Mouse (Mus musculus) regulatory T cell (primary cell): Measurements from ENCODE around the gene Ephb2.

Experiments used
- in situ Hi-C: fragments of 300-600 bp; cut with MboI, MseI; formaldehyde crosslinking; loops from one replicate; pipeline ENCODE4 v1.15.1; 2025; ENCODE audit warnings: high pct_unique_total_duplicates

Gene Ephb2

DNA sequence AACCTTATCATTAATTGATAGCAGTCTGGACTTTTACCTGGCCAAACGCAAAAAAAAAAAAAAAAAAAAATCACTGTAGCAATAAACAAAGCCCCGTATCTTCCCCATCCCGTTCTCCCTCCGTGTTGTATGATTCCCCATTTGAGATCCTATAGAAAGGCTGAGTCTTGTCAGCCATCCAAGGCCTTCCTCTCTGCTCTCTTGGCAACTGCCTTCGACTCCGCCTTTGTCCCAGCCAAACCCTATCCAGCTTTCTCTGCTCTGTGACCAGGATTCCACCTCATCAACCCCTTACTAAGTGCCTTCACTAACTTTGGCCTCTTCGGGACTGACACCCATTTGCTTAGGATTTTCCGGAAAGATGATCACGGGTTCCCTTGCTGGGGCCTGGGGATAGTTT lies 2.2 kb upstream of the Ephb2 start:
- in situ Hi-C loops, result no loop called here

DNA sequence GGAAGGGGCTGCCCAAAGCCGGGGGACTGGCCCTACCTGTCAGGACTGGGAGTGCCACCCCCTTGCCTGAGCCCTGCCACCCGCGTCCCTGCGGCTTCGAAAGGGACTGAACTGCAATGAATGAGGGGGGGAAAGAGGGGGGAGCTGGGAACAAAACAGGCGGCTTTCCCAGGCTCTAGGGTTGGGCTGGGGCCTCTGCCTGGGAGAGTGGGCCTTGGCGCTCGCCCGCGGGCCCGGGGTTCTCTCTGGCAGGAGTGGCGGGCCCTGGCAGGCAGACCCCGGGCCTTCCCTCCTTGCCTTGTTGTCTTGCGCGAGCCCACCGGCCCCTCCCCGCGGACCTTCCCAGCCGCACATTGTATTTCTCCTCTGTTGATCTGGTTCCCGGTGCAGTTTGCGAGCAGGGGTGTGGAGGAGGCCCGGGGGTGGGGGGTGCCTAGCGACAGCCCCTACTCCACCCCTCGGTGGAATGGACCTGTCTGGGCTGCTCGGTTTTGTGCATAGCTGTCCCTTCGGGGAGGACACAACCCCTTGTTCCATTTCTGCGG lies 671 bp upstream of the Ephb2 start:
- in situ Hi-C loops, result no loop called here

GRCm38 (mm10) chr4:136834815-136835620 lies 770 bp downstream of the Ephb2 start:
- in situ Hi-C loops, result no loop called here

DNA sequence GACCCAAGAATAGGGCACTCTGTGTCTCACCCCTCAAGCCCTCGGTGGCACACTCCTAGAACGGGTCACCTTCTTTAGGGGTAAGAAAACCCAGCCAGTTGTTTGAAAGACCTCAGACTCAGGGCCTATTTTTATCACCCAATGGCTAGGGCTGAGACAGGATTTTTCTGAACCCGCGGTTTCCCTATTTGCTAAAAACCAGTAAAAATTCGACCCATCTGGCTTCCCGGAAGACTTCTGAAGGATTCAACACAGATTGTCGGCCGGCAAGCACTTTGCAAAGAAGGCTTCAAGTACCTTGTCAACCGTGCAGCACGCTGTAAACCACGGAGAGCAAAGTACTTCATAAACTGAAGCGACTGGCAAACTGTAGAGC lies 1.4 kb downstream of the Ephb2 start:
- in situ Hi-C loops, result no loop called here

DNA sequence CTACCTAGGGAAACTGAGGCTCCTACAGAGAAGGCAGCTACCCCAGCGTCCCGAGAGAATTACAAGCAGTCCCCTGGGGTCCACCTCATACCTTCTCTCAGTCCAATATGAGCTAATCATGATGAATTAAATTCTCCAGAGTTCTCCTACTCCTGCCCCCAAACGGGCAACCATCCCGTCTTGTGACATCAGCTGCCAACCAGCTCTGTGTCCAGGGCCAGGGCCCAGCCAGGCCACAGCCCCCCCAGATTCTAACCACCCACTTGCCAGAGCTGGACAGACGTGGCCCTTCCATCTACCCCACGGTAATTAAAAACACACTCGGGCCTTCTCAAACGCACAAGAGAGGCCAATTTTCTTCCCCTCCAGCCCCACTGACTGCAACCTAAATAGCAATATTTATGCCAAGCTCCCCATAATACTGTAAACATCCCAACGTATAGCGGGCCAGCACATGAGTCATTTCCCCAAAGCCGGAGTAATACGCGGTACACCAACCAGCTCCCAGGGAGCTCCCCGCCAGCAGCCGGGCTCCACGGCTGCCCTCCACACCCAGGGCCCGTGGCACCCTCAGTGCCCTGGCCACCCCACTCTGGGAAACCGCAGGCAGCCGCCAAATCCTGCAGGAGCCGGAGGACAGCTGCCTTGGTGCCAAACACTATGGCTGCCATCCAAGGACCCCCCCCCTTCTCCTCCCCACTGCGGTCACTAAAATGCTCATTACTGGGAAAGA lies 2.0 kb downstream of the Ephb2 start:
- in situ Hi-C loops, result no loop called here

DNA sequence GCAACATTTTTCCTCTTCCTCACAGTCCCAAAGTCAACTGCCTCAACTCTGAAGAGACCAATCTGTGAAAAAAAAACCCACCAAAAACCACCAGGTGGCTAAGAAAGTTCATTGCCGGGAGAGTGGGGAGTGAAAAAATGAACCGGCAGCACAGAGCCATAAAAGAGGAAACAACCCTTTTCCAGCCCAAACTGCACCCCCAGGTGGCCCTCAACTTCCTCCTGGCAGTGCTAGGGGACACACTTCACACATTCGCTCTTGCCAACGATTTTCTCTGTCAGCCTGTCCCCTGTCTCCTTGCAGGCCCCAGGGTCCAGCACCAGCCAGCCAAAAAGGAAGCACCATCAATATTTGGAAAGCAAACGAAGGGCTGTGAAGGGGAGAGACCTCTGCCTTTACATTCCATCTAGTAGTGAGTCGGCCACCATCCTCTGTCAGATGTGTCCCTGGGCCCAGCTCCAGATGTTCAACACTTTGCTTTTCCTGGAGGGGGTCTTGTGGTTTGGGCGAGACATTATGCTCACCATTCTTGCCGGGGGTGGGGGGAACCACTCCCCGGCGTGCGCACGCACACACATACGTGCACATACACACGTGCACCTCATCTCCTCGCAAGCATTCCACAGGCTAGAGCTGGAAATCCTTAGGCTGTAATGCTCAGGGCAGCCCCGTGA lies 3.1 kb downstream of the Ephb2 start:
- in situ Hi-C loops, result no loop called here

DNA sequence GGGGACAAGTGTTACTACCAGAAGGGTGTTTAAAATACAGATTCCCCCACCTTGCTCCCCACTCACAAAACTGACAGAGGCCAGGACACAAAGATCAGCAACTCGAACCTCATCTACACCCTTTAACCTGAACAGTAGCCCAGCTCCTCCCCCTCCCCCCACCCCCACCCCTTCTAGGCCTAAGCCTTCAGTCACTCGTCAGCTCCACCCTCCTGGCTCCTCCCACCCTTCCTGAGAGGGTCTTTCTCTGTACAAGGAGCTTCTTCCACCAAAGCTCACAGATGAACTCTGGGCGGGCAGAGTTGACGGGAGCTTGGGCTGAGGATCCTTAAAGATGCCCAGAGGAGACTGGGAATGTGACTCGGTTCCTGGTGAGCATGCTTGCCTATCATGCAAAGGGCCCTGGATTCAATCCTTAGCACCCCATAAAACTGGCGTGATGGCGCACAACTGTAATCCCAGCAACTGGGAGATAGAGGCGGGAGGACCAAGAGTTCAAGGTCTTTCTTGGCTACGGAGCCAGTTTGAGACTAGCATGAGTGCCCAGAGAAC lies 5.4 kb downstream of the Ephb2 start:
- in situ Hi-C loops, result no loop called here

DNA sequence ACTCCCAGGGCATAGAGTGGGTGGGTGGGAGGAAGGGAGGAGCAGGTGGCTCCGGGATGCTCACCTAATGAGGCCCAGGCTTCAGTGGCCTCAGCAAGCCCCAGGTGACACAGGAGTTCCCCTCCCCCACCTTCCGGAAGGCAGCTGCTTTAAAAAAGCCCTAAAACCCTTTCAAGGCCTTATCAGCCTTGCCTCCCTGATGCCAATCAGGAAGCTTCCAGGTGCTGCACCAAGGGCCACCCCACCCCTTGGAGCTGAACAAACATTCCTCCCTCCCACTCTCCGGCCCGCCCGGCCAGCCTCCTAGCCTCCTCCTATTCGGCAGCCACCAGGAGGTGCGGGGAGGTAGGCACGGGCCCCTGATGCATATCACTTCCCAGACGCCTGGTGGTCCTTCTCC lies 6.0 kb downstream of the Ephb2 start:
- in situ Hi-C loops, result no loop called here

- in situ Hi-C loops, result no loop called here
Observed at GRCm38 (mm10) chr4:136828664-136829569, 6.9 kb downstream of the Ephb2 start.

GRCm38 (mm10) chr4:136824935-136825552 lies 10.7 kb downstream of the Ephb2 start:
- in situ Hi-C loops, result no loop called here

- in situ Hi-C loops, result no loop called here
Observed at GRCm38 (mm10) chr4:136820069-136820522, 15.7 kb downstream of the Ephb2 start.

DNA sequence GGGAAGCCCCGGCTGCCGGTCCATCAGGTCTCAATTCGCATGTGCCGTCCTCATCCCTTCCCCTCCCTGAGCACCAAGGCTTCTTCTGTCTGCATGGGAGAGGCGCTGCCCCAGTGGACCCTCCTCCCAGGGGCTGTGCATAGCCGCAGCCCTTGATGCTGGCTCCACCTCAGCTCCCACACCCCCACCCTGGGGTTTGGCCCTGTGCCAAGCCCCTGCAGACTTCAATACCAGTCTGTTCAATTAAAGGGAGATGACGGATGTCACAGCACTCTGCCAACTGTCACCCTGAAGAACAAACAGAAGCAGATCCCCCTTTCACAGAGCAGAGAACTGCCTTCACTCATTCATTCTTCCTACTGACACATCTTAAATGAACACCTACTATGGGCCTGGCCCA lies 19.1 kb downstream of the Ephb2 start:
- in situ Hi-C loops, result no loop called here

DNA sequence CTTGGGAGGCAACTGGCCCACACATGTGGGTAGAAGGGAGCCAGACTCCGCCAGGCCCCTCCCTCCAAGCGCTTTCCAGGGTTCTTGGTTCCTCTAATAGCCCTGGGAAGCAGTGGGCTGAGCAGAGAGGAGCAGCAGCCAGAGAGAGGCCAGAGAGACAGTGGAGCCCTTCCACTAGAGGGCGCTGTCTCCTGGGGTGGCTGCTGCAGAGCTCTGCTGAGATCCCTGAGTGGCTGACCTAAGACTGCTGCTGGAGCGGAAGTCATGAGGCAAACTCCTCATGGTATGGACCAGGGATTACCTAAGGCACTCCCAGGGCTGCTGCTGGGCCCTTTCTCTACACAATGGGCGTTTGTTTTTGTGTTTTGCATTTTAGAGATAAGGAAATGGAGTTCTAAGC lies 20.4 kb downstream of the Ephb2 start:
- in situ Hi-C loops, result no loop called here

- in situ Hi-C loops, result no loop called here
Observed at GRCm38 (mm10) chr4:136812543-136812942, 23.2 kb downstream of the Ephb2 start.

GRCm38 (mm10) chr4:136811596-136811995 lies 24.2 kb downstream of the Ephb2 start:
- in situ Hi-C loops, result no loop called here

DNA sequence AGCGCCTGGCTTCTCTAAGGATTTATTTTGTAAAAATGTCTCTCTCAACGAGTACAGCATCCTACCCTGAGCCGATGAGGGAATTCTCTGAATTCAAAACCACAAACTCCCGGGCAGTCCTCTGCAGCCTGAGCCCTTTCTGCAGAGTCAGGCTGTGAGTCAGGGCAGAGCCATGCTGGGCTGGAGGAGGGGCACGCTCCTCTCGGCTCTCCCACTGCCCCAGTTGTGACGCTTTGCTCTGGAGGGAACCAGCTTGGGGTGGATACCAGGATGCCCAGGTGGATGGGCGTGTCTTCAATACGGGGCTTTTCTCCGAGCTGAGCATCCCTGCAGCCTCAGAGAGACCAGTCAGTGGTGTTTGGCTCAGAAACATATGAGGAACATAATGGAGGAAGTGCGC lies 27.3 kb downstream of the Ephb2 start:
- in situ Hi-C loops, result no loop called here

GRCm38 (mm10) chr4:136807448-136808009 lies 28.3 kb downstream of the Ephb2 start:
- in situ Hi-C loops, result no loop called here

DNA sequence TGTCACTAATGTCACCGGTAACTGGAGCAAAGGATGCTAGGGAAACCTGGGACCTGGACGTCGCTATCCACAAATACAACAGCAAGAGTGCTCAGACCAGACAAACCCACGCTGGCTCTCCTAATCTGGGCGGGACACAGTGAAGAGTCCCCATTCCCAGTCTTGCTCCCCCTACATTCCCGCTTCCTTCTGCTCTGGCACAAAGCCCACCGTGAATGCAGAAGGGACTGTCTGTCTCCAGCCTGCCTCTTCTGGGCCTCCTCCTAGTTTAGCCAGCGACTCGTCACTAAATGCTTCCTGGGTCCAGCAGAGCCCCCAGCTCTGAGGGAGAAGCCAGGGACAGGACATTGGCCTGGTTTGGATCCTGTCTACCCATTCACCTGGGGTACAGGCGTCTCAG lies 29.5 kb downstream of the Ephb2 start:
- in situ Hi-C loops, result no loop called here

- in situ Hi-C loops, result no loop called here
Observed at GRCm38 (mm10) chr4:136804343-136804742, 31.4 kb downstream of the Ephb2 start.

GRCm38 (mm10) chr4:136802446-136802845 lies 33.3 kb downstream of the Ephb2 start:
- in situ Hi-C loops, result no loop called here
